Mouse (Mus musculus) neural tube, embryonic 13.5 days (tissue): ENCODE measurements at regions not wholly inside any gene's neighbourhood (a gene's known extent, or its start where the extent isn't known, plus 50 kb on each side); places are given as distances from the start of the nearest gene placed in this dataset.

Experiments
- ATAC-seq: fragments of 200-750 bp; cut with Nextera tagmentation; 2 replicates; pipeline ENCODE4 v1.8.0; 2017; ENCODE audit warnings: low read depth, mild to moderate bottlenecking, moderate TSS enrichment, moderate library complexity
- H3K27ac ChIP-seq: fragments of 300-500 bp; sonication (generic); replicated peaks from 2 replicates; pipeline ENCODE4 v1.5.1; 2015; ENCODE audit warnings: moderate library complexity, mild to moderate bottlenecking, inconsistent platforms
- H3K27me3 ChIP-seq: fragments of 300-500 bp; sonication (generic); 2 replicates; pipeline ENCODE4 v1.6.1; 2015; ENCODE audit warnings: mild to moderate bottlenecking, inconsistent platforms
- H3K36me3 ChIP-seq: fragments of 300-500 bp; sonication (generic); 2 replicates; pipeline ENCODE4 v1.6.1; 2015; ENCODE audit warnings: mild to moderate bottlenecking, inconsistent platforms
- H3K4me1 ChIP-seq: fragments of 300-500 bp; sonication (generic); replicated peaks from 2 replicates; pipeline ENCODE4 v1.6.1; 2015; ENCODE audit warnings: inconsistent platforms
- H3K4me2 ChIP-seq: fragments of 300-500 bp; sonication (generic); 2 replicates; pipeline ENCODE4 v1.6.1; 2015; ENCODE audit warnings: inconsistent platforms, mild to moderate bottlenecking, moderate library complexity
- H3K4me3 ChIP-seq: fragments of 300-500 bp; sonication (generic); 2 replicates; pipeline ENCODE4 v1.5.1; 2015; ENCODE audit warnings: mild to moderate bottlenecking, inconsistent platforms
- H3K9ac ChIP-seq: fragments of 300-500 bp; sonication (generic); 2 replicates; pipeline ENCODE4 v1.6.1; 2015; ENCODE audit warnings: moderate library complexity, mild to moderate bottlenecking, inconsistent platforms
- H3K9me3 ChIP-seq: fragments of 300-500 bp; sonication (generic); 2 replicates; pipeline ENCODE4 v1.6.1; 2016; ENCODE audit warnings: inconsistent platforms
- WGBS: fragments of 180-500 bp; shearing (Covaris S2); methylation state at CpG from one replicate; pipeline ENCODE4 v1.1.7; 2015; 5-methylcytosine and 5-hydroxymethylcytosine counted together

DNA sequence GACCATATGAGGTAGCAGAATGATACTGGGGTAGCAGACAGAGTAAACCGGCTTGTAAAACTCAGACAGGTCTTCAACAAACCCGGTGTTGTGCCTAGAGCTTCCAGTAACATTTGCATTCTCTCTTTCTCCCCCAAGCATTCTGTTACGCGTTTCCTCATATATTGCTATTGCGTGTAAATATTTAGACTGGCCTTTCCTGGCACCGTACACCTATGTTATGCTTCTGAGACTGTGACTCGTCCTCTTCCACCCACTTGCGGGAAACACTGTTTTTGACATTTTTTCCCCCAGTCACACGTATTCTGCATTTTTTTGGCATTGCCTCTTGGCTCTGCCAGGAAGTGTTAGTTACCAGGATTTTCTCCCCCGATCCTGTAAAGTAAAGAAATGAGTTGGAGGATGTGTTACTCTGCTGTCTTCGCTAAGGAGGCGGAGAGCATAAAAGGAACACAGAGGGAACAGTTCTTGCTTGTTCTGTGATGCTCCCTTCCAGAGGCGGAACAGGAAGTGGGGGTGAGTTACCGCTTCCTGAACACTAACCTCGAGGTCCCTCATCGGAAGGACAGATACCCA, 233.7 kb upstream of the Tank start:
- H3K27ac ChIP-seq = no peak overlapping the region
- H3K9ac ChIP-seq = no peak overlapping the region
- 87% methylated on average over 16 of the region's 16 CpGs for WGBS
- no peaks in the 10 kb centered on the region for H3K27me3 ChIP-seq
- no peak overlapping the region for H3K4me3 ChIP-seq
- no peak for ATAC-seq
- no peaks in the 10 kb centered on the region for H3K9me3 ChIP-seq
- no peaks in the 10 kb centered on the region for H3K36me3 ChIP-seq
- H3K4me1 ChIP-seq = no peaks in the 10 kb centered on the region
- no peak overlapping the region for H3K4me2 ChIP-seq

DNA sequence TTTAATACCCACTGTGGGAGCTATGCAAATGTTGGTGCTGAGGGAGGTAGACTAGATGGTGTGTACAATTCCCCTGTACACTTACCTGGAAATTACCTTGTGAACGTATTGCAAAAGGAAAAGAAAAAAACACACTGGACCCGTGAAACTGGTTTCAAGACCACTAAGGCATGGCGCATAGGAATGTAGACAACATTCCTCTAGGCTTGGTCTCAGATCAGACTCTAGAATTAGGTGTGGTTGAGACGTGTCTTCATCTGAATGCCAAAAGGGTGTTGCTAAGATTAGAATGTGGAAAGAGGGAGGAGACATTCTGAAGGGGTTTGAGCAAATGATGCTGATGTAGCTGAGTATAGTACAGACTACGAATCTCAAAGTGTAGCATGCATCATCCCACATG, 237.1 kb upstream of the Tank start:
- H3K4me2 ChIP-seq = no peak overlapping the region
- no peaks in the 10 kb centered on the region for H3K4me1 ChIP-seq
- H3K9ac ChIP-seq = no peak overlapping the region
- WGBS = 92% methylated on average over 5 of the region's 5 CpGs
- no peak for ATAC-seq
- no peaks in the 10 kb centered on the region for H3K27me3 ChIP-seq
- no peaks in the 10 kb centered on the region for H3K36me3 ChIP-seq
- no peaks in the 10 kb centered on the region for H3K9me3 ChIP-seq
- no peak overlapping the region for H3K4me3 ChIP-seq
- H3K27ac ChIP-seq = no peak overlapping the region

DNA sequence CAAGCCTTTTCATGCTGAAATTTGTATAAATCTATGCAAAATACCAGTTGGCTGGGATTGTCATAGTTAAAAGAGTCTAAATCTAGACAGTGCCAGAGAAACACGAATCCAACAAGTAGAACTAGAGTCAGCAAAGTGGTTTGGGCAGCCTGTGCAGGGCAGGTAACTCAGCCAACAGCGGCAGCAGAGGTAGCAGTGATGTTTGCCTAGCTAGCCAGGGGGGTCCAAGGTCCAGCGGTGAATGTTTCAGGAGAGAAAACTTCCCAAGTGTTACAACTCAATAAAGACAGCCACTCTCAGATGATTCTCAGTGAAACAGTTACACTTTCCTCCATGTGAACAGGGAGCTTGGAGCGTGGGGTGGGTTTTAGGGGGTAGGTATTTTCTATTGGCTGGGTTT, 259.2 kb upstream of the Tank start:
- no peaks in the 10 kb centered on the region for H3K27me3 ChIP-seq
- no peak overlapping the region for H3K27ac ChIP-seq
- no peak for ATAC-seq
- H3K4me2 ChIP-seq = no peak overlapping the region
- H3K9me3 ChIP-seq = no peaks in the 10 kb centered on the region
- no peaks in the 10 kb centered on the region for H3K4me1 ChIP-seq
- H3K9ac ChIP-seq = no peak overlapping the region
- H3K36me3 ChIP-seq = no peaks in the 10 kb centered on the region
- H3K4me3 ChIP-seq = no peak overlapping the region
- 92% methylated on average over 4 of the region's 4 CpGs for WGBS

DNA sequence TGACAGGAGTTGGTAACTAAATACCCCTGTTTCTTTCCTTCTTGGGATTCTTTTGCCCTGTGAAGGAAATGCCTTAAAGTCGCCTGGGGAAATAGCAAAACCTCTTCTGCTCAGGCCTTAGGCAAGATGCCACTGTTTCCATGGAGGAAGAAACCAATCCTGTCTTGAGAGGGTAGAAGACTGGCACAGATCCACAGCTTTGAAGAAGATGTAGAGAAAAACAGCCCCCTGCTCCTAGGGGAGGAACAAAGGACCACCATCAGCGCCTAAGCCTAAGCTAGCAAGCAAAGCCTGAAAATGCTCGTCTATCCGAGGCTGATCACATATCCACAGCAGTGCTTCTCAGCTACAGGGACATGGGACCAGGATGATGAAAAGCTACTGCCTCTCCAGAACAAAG, 268.0 kb upstream of the Tank start:
- H3K4me1 ChIP-seq = no peaks in the 10 kb centered on the region
- H3K4me2 ChIP-seq = no peak overlapping the region
- WGBS = 75% methylated on average over 4 of the region's 4 CpGs
- no peaks in the 10 kb centered on the region for H3K9me3 ChIP-seq
- H3K9ac ChIP-seq = no peak overlapping the region
- no peak for ATAC-seq
- H3K27me3 ChIP-seq = no peaks in the 10 kb centered on the region
- H3K4me3 ChIP-seq = no peak overlapping the region
- no peak overlapping the region for H3K27ac ChIP-seq
- H3K36me3 ChIP-seq = no peaks in the 10 kb centered on the region

DNA sequence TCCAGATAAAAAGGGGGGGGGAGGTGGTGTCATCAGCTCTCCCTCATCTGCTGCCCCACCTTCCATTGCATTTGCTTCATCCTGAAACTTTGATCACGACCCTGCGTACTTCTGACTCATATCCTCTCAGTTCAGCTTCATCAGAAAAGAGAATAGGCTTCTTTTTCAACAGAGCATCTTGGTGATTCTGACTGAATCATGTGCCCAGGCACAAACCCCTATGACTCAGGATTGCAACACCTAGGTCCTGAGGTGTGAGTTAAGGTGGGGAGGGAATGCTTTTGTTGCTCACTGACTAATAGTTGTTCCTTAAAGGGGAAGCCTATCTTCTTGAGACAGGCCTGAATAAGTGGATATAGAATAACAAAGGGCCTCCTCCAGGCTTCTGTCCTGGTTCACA, 269.2 kb upstream of the Tank start:
- no peak overlapping the region for H3K4me3 ChIP-seq
- no peak overlapping the region for H3K4me2 ChIP-seq
- ATAC-seq = no peak
- H3K9ac ChIP-seq = no peak overlapping the region
- 91% methylated on average over 2 of the region's 2 CpGs for WGBS
- H3K4me1 ChIP-seq = no peaks in the 10 kb centered on the region
- no peaks in the 10 kb centered on the region for H3K27me3 ChIP-seq
- H3K9me3 ChIP-seq = no peaks in the 10 kb centered on the region
- H3K36me3 ChIP-seq = no peaks in the 10 kb centered on the region
- H3K27ac ChIP-seq = no peak overlapping the region

DNA sequence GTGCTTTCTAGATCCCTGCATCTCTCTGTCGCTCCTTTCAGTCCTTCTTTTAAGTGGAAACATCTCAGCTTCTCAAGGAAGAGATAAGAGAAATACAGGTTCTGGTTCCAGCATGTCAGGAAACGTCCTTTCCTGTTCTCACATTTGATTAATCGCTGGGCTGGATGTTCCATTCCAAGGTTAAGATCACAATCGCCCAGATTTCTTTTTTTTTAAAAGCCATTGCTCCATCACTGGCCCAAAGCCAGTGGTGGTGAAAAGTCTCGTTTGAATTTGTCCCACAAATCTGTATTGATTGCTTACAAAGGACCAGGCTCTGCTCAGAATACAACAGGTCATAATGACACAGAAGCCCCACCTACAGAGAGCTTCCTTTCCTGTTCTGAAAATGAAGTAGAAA, 281.2 kb upstream of the Tank start:
- H3K4me3 ChIP-seq = no peak overlapping the region
- H3K4me2 ChIP-seq = no peak overlapping the region
- no peak overlapping the region for H3K9ac ChIP-seq
- no peaks in the 10 kb centered on the region for H3K9me3 ChIP-seq
- 74% methylated on average over 5 of the region's 5 CpGs for WGBS
- no peaks in the 10 kb centered on the region for H3K27me3 ChIP-seq
- no peak overlapping the region for H3K27ac ChIP-seq
- H3K4me1 ChIP-seq = no peaks in the 10 kb centered on the region
- ATAC-seq = no peak
- no peaks in the 10 kb centered on the region for H3K36me3 ChIP-seq

DNA sequence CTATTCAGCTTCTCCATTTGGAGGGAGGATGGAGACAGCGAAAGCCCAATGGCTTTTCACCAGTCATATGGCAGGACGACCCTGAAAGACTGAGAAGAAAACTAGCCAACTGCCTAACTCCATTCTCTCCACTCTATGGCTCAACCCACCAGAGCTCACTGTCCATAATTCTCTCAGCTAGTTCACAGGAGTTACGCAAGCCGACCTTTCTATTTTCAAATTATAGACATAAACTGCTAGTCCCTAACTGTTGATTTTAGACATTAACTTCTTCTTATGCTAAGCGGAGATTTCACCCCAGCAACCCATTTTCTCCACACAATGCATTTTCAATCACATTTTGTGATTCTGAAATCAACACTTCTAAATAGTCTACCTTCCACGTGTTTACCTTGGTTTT, 281.8 kb upstream of the Tank start:
- no peaks in the 10 kb centered on the region for H3K27me3 ChIP-seq

DNA sequence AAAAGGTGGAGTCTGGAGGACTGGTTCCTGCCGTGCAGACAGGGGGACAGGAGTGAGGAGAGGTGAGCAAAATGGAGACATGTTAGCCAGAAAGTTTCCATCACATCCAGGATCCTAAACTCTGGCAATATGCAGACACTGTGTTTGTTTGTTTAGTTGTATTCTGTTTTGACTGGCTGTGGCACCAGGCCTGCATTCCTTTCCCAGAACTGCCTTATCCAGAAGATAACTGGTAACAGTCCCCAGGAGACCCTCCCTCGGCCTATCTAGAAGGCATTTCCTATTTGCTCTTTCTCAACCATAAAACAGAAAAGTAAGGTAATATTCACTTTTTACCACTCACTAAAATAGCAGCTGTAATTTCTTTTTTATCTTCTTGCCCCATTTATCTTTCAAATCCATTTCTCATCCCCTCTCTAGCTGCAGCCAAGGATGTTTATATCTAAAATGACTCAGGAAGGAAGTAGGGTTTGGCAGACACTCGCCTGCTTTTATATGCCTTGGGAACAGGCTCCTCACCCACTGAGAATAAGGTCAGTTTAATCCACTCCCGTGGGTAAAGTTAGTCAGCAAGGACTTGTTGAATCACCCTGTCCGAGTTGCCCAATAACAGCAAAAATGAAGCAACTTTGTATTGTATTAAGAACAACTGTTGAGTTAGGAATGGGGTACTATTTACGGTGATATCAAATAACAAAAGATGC, 283.0 kb upstream of the Tank start:
- Histone ChIP-seq H3K9ac (no peak overlapping the region), H3K4me3 (no peak overlapping the region), H3K4me2 (no peak overlapping the region), H3K4me1 (no peaks in the 10 kb centered on the region), H3K27ac (no peak overlapping the region), H3K9me3 (no peaks in the 10 kb centered on the region), H3K36me3 (no peaks in the 10 kb centered on the region), H3K27me3 (no peaks in the 10 kb centered on the region)
- 58% methylated on average over 6 of the region's 6 CpGs for WGBS
- ATAC-seq = no peak

More for the DNA sequence above, 281.8 kb upstream of the Tank start:
- no peak for ATAC-seq
- no peaks in the 10 kb centered on the region for H3K36me3 ChIP-seq
- no peak overlapping the region for H3K4me3 ChIP-seq
- 88% methylated on average over 6 of the region's 6 CpGs for WGBS
- H3K9me3 ChIP-seq = no peaks in the 10 kb centered on the region
- H3K4me2 ChIP-seq = no peak overlapping the region
- H3K27ac ChIP-seq = no peak overlapping the region
- H3K4me1 ChIP-seq = no peaks in the 10 kb centered on the region
- no peak overlapping the region for H3K9ac ChIP-seq

DNA sequence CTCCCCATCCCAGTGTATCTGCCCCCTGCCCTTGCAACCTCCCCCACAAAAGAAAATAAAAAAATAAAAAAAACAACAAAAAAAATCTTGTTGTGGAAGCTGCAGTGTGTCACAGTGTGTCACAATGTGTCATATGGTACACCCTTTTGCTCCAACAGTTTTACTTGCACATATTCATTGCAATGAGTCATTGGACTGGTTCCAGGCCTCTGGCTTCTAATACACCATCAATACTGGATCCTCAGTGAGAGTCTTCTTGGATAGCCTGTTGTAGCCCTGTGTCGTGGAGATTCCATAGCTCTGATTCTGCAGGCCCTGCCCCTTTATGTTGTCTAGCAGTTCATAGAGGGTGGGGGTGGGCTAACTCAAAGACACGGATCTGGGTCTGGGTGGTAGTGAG, 290.1 kb upstream of the Tank start:
- Histone ChIP-seq H3K4me3 (no peak overlapping the region), H3K9me3 (no peaks in the 10 kb centered on the region), H3K4me2 (no peak overlapping the region), H3K27me3 (no peaks in the 10 kb centered on the region), H3K27ac (no peak overlapping the region), H3K36me3 (no peaks in the 10 kb centered on the region), H3K4me1 (peaks cover 12% of the 10 kb centered on the region), H3K9ac (no peak overlapping the region)
- 83% methylated on average over 2 of the region's 2 CpGs for WGBS
- ATAC-seq = no peak

DNA sequence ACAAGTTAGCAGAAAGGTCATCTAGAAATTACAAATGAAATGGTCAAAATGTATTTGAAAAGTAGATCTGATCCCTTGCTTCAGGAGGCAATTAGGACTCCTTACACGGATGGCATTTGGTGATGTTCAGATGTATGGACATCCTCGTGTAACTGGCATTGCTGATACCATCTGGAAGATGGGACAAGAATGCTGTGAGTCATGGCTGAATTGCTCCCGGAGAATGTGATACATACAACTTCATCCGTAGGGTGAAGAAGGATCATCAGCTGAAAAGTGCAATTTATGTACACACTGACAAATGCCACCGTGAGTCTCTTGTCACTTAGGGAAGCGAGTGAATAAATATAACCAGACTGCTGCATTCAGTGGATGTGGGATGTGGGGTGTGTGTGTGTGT, 293.7 kb upstream of the Tank start:
- peaks cover 12% of the 10 kb centered on the region for H3K4me1 ChIP-seq
- no peaks in the 10 kb centered on the region for H3K9me3 ChIP-seq
- WGBS = 67% methylated on average over 6 of the region's 6 CpGs
- no peak overlapping the region for H3K9ac ChIP-seq
- no peak for ATAC-seq
- no peak overlapping the region for H3K27ac ChIP-seq
- no peak overlapping the region for H3K4me3 ChIP-seq
- no peaks in the 10 kb centered on the region for H3K36me3 ChIP-seq
- H3K4me2 ChIP-seq = 0 out of 2 replicates have a peak overlapping the region, but pooled peaks have one; percentile 46
- no peaks in the 10 kb centered on the region for H3K27me3 ChIP-seq

DNA sequence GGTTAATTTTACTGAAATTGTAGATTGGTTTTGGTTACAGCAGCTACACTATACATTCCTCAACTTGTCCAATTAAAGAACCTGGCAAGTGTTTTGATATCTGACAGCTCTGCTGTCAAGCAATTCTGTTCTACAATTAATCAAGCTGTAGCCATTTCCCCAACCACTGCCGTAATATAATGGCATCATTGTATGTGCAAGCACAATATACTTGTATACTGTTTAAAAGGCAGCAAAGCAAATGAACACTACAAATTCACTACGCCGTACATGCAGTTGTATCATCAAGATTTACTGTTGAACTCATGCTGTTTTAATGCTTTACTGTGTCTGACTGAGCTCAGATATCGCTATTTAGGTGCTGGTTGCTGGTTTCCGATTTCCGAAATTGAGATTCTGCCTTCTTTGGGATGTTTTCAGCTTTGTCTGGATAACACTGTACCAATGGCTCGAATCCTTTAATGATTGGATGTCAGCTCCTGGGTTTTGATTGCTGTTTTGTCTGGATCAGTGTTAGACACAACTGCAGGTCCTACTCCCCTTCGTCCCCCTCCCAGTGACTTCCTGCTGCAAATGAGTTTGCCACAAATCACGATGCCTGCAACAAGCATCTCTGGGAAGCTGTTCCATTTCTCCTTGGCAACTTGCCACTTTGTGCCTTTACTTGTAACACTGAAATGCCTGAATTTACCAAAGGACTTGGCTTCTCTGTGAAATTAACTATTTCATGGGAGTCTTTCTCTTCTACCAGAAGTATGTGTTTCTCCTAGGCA, 294.4 kb upstream of the Tank start:
- Histone ChIP-seq H3K4me3 (peak overlapping the region; percentile 16), H3K27me3 (no peaks in the 10 kb centered on the region), H3K9ac (peak overlapping the region; percentile 4; the same call in 1 of the 2 replicates), H3K36me3 (no peaks in the 10 kb centered on the region), H3K4me2 (peak overlapping the region; percentile 46), H3K27ac (peak overlapping the region; percentile 46; the same call in 1 of the 2 replicates), H3K9me3 (no peaks in the 10 kb centered on the region), H3K4me1 (peaks cover 12% of the 10 kb centered on the region)
- whole genome bisulfite sequencing = 25% methylated on average over 9 of the region's 9 CpGs
- peak; percentile 52 for ATAC-seq

DNA sequence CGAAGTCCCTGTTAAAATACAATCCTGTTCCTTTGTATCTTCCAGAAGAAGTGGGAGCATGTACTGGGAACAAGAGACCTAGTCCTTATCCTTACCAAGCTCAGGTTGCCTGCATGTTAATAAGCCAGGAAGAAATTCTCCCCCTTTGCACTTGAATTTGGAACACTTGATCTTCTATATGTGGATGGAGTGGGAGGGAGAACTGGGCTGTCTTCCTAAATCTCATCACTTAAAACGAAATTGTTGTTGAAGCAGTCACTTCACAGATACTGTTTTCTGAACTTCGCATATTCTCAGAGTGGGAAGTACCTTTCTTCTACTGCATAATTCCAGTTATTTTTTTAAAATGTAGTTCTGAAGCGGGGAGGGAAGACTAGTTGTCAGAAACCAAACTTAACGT, 305.7 kb upstream of the Tank start:
- Histone ChIP-seq H3K4me2 (no peak overlapping the region), H3K4me1 (no peaks in the 10 kb centered on the region), H3K9me3 (no peaks in the 10 kb centered on the region), H3K9ac (no peak overlapping the region), H3K36me3 (no peaks in the 10 kb centered on the region), H3K27ac (no peak overlapping the region), H3K27me3 (no peaks in the 10 kb centered on the region), H3K4me3 (no peak overlapping the region)
- no peak for ATAC-seq
- WGBS = 91% methylated on average over 5 of the region's 5 CpGs
